Mouse (Mus musculus) left cerebral cortex, postnatal 4 days (tissue): ENCODE measurements at regions not wholly inside any gene's neighbourhood (a gene's known extent, or its start where the extent isn't known, plus 50 kb on each side); places are given as distances from the start of the nearest gene placed in this dataset.
A peak's percentile ranks its signal among the peaks of the same experiment; 100 is the strongest.

Experiments used
- DNase-seq: peaks from one replicate; pipeline ENCODE4 v3.0.0-alpha.2; 2022
- intact Hi-C: fragments of 180-260 bp; cut with DNase I; formaldehyde crosslinking; loops from one replicate; pipeline ENCODE4 v1.15.1; 2025

GRCm38 (mm10) chr4:90094196-90094595 is 124.4 kb upstream of the Zfp352 start:
- no peak for DNase-seq
- intact Hi-C loops = no loop called here

- intact Hi-C loops = no loop called here
- DNase-seq = no peak
Observed at GRCm38 (mm10) chr4:90108858-90109257, 109.8 kb upstream of the Zfp352 start.

- intact Hi-C loops = no loop called here
- no peak for DNase-seq
Observed at GRCm38 (mm10) chr4:90125873-90126272, 92.7 kb upstream of the Zfp352 start.

- intact Hi-C loops = no loop called here
- peak; percentile 2 for DNase-seq
Observed at GRCm38 (mm10) chr4:90144101-90144500, 74.5 kb upstream of the Zfp352 start.
